Mouse (Mus musculus): ENCODE measurements at regions not wholly inside any gene's neighbourhood (a gene's known extent, or its start where the extent isn't known, plus 50 kb on each side); places are given as distances from the start of the nearest gene placed in this dataset.

GRCm38 (mm10) chr16:78635774-78636173, 59.3 kb upstream of the D16Ertd472e start:
- intact Hi-C loops (cut with DNase I) = loop anchor here (2.0 to 5.0 kb wide), 2 partner anchors 183 to 438 kb away; no protein-coding TSS in a partner anchor

GRCm38 (mm10) chr16:78635257-78635656, 58.7 kb upstream of the D16Ertd472e start:
- intact Hi-C loops (cut with DNase I) = loop anchor here (2.0 to 5.0 kb wide), 2 partner anchors 182 to 438 kb away; no protein-coding TSS in a partner anchor

GRCm38 (mm10) chr16:78631797-78632196, 55.3 kb upstream of the D16Ertd472e start:
- intact Hi-C loops (cut with DNase I) = no loop called here

- intact Hi-C loops (cut with DNase I) = no loop called here
Measured at GRCm38 (mm10) chr16:78626803-78627202, 50.3 kb upstream of the D16Ertd472e start.

Measured in adrenal gland (tissue).